Mouse (Mus musculus) CH12.LX (cell line): ENCODE results near the gene Grk6. TPM values are rescaled to one million over a fixed set of nuclear protein-coding genes. Genes with fewer than 3 reads are reported as not detected.

Source experiments
- DNase-seq: peaks from one replicate; pipeline ENCODE4 v3.0.0-alpha.2; 2013; ENCODE audit errors: extremely low read depth
- H3K27ac ChIP-seq: 2 replicates; pipeline ENCODE4 v1.5.1; 2012; ENCODE audit warnings: low read depth, mild to moderate bottlenecking, control low read depth, moderate library complexity; ENCODE audit not compliant: insufficient read depth
- H3K27me3 ChIP-seq: replicated peaks from 2 replicates; pipeline ENCODE3; 2012; ENCODE audit warnings: inconsistent platforms
- H3K36me3 ChIP-seq, 2 experiments: replicated peaks in 1 of 2; 2 replicates each; pipeline versions ENCODE3 to v1.6.1; 2012; ENCODE audit warnings: inconsistent platforms in 1 of 2, low read length in 1 of 2, mild to moderate bottlenecking in 1 of 2, mixed read lengths in 1 of 2, moderate library complexity in 1 of 2; ENCODE audit not compliant: control insufficient read depth in 1 of 2, insufficient read depth in 1 of 2
- H3K4me1 ChIP-seq, 2 experiments: 2 replicates each; pipeline ENCODE4 v1.6.1; 2012; ENCODE audit warnings: inconsistent platforms in 1 of 2, moderate library complexity in 1 of 2; ENCODE audit not compliant: insufficient read depth in 2 of 2, control insufficient read depth in 1 of 2
- H3K4me2 ChIP-seq: 2 replicates; pipeline ENCODE4 v1.6.1; 2012; ENCODE audit warnings: low read depth, mild to moderate bottlenecking, control low read depth; ENCODE audit not compliant: poor library complexity, insufficient read depth, severe bottlenecking
- H3K4me3 ChIP-seq, 3 experiments: fragments of 150-350 bp in 1 of 3; sonication (generic) in 1 of 3; replicated peaks in 1 of 3; 2 replicates each; pipeline versions ENCODE3 to v1.5.1; 2011 to 2012; ENCODE audit warnings: low read depth in 2 of 3, low read length in 2 of 3, mild to moderate bottlenecking in 2 of 3, moderate library complexity in 2 of 3, control low read depth in 1 of 3, improper control_type of control experiment in 1 of 3, inconsistent platforms in 1 of 3, mixed read lengths in 1 of 3; ENCODE audit not compliant: poor library complexity in 1 of 3
- H3K79me2 ChIP-seq: replicated peaks from 2 replicates; pipeline ENCODE4 v1.6.1; 2012; ENCODE audit warnings: mild to moderate bottlenecking, moderate library complexity; ENCODE audit not compliant: control insufficient read depth, poor library complexity, insufficient read depth, severe bottlenecking; ENCODE audit errors: extremely low read depth
- H3K9ac ChIP-seq: 2 replicates; pipeline ENCODE4 v1.6.1; 2012; ENCODE audit warnings: low read depth, mild to moderate bottlenecking, control low read depth, moderate library complexity; ENCODE audit not compliant: insufficient read depth
- H3K9me3 ChIP-seq: replicated peaks from 2 replicates; pipeline ENCODE3; 2012; ENCODE audit warnings: low read length, inconsistent platforms, mixed read lengths
- BHLHE40 ChIP-seq: IDR thresholded peaks from 2 replicates; pipeline ENCODE4 v1.6.1; 2011; ENCODE audit warnings: mild to moderate bottlenecking, low read depth, low read length, improper control_type of control experiment
- CHD1 ChIP-seq: IDR thresholded peaks from 2 replicates; pipeline ENCODE4 v1.6.1; 2012; ENCODE audit warnings: low read depth, low read length, improper control_type of control experiment, inconsistent platforms
- CTCF ChIP-seq, 2 experiments: IDR thresholded peaks in 1 of 2; conservative IDR thresholded peaks in 1 of 2; 2 replicates each; pipeline ENCODE4 v1.5.1; 2011 to 2012; ENCODE audit warnings: low read depth in 2 of 2, low read length in 2 of 2, improper control_type of control experiment in 1 of 2, inconsistent platforms in 1 of 2, mild to moderate bottlenecking in 1 of 2, moderate library complexity in 1 of 2
- E2F4 ChIP-seq: IDR thresholded peaks from 2 replicates; pipeline ENCODE4 v1.6.1; 2011; ENCODE audit warnings: low read depth, low read length, improper control_type of control experiment; ENCODE audit not compliant: insufficient replicate concordance
- ELF1 ChIP-seq: IDR thresholded peaks from 2 replicates; pipeline ENCODE4 v1.6.1; 2014; ENCODE audit warnings: low read depth, mild to moderate bottlenecking, inconsistent platforms, low read length, improper control_type of control experiment
- EP300 ChIP-seq: IDR thresholded peaks from 2 replicates; pipeline ENCODE4 v1.6.1; 2011; ENCODE audit warnings: low read length, improper control_type of control experiment
- ETS1 ChIP-seq: conservative IDR thresholded peaks from 2 replicates; pipeline ENCODE4 v1.6.1; 2012; ENCODE audit warnings: low read depth, mild to moderate bottlenecking, inconsistent platforms, low read length, improper control_type of control experiment, moderate library complexity
- HCFC1 ChIP-seq: IDR thresholded peaks from 2 replicates; pipeline ENCODE4 v1.6.1; 2012; ENCODE audit warnings: low read depth, mild to moderate bottlenecking, inconsistent platforms, low read length, improper control_type of control experiment
- IRF4 ChIP-seq: IDR thresholded peaks from 2 replicates; pipeline ENCODE4 v1.6.1; 2014; ENCODE audit warnings: low read depth, mild to moderate bottlenecking, inconsistent platforms, low read length, improper control_type of control experiment
- JUN ChIP-seq: IDR thresholded peaks from 2 replicates; pipeline ENCODE4 v1.6.1; 2011; ENCODE audit warnings: low read depth, mild to moderate bottlenecking, low read length, improper control_type of control experiment, moderate library complexity; ENCODE audit not compliant: insufficient read depth
- JUND ChIP-seq: conservative IDR thresholded peaks from 2 replicates; pipeline ENCODE4 v1.6.1; 2011; ENCODE audit warnings: low read depth, low read length, improper control_type of control experiment
- MAX ChIP-seq: IDR thresholded peaks from 2 replicates; pipeline ENCODE4 v1.6.1; 2011; ENCODE audit warnings: low read length, improper control_type of control experiment
- MXI1 ChIP-seq: IDR thresholded peaks from 2 replicates; pipeline ENCODE4 v1.6.1; 2011; ENCODE audit warnings: mild to moderate bottlenecking, low read depth, low read length, improper control_type of control experiment
- NELFE ChIP-seq: IDR thresholded peaks from 2 replicates; pipeline ENCODE4 v1.6.1; 2011; ENCODE audit warnings: low read depth, low read length, improper control_type of control experiment
- NRF1 ChIP-seq: IDR thresholded peaks from 2 replicates; pipeline ENCODE4 v1.6.1; 2014; ENCODE audit warnings: low read depth, mild to moderate bottlenecking, inconsistent platforms, low read length, improper control_type of control experiment, moderate library complexity
- PAX5 ChIP-seq: IDR thresholded peaks from 2 replicates; pipeline ENCODE4 v1.6.1; 2012; ENCODE audit warnings: low read length, inconsistent platforms, mixed read lengths
- POLR2A ChIP-seq: IDR thresholded peaks from 2 replicates; pipeline ENCODE4 v1.6.1; 2011; ENCODE audit warnings: low read depth, mild to moderate bottlenecking, improper control_type of control experiment, low read length
- RAD21 ChIP-seq: IDR thresholded peaks from 2 replicates; pipeline ENCODE4 v1.6.1; 2011; ENCODE audit warnings: low read depth, mild to moderate bottlenecking, low read length, improper control_type of control experiment, moderate library complexity
- SIN3A ChIP-seq: IDR thresholded peaks from 2 replicates; pipeline ENCODE4 v1.6.1; 2012; ENCODE audit warnings: low read length, improper control_type of control experiment, inconsistent platforms
- SMC3 ChIP-seq: IDR thresholded peaks from 2 replicates; pipeline ENCODE4 v1.6.1; 2011; ENCODE audit warnings: low read depth, low read length, improper control_type of control experiment
- TBP ChIP-seq: conservative IDR thresholded peaks from 2 replicates; pipeline ENCODE4 v1.6.1; 2011; ENCODE audit warnings: low read depth, low read length, improper control_type of control experiment
- UBTF ChIP-seq: IDR thresholded peaks from 2 replicates; pipeline ENCODE4 v1.6.1; 2012; ENCODE audit warnings: low read depth, mild to moderate bottlenecking, inconsistent platforms, low read length, improper control_type of control experiment, moderate library complexity
- USF1 ChIP-seq: IDR thresholded peaks from 2 replicates; pipeline ENCODE4 v1.6.1; 2014; ENCODE audit warnings: low read depth, mild to moderate bottlenecking, inconsistent platforms, low read length, improper control_type of control experiment
- ZKSCAN1 ChIP-seq: IDR thresholded peaks from 2 replicates; pipeline ENCODE4 v1.6.1; 2012; ENCODE audit warnings: low read depth, inconsistent platforms, low read length, improper control_type of control experiment, borderline replicate concordance
- ZMIZ1 ChIP-seq: IDR thresholded peaks from 2 replicates; pipeline ENCODE4 v1.6.1; 2012; ENCODE audit warnings: low read depth, mild to moderate bottlenecking, inconsistent platforms, low read length, improper control_type of control experiment
- ZNF384 ChIP-seq: IDR thresholded peaks from 2 replicates; pipeline ENCODE4 v1.6.1; 2012; ENCODE audit warnings: low read depth, low read length, improper control_type of control experiment, inconsistent platforms
- dilution Hi-C: fragments of 300-500 bp; cut with MboI; formaldehyde crosslinking; loops from 2 replicates; pipeline ENCODE4 v1.14.3; 2020; ENCODE audit warnings: low sequenced_read_pairs; ENCODE audit not compliant: extremely low pct_unique_long_range_greater_than_20kb, extremely low pct_ligation_motif_present
- in situ Hi-C: fragments of 300-500 bp; cut with MboI; formaldehyde crosslinking; loops from 3 replicates; pipeline ENCODE4 v1.14.3; 2019; ENCODE audit warnings: low sequenced_read_pairs, low pct_ligation_motif_present, low pct_unique_long_range_greater_than_20kb, mixed read lengths
- polyA plus RNA-seq: library from polyadenylated mRNA; unstranded; fragments of >175 nt; gene quantifications from 2 replicates; pipeline ENCODE4 v1.2.1, GENCODE M21; 2012; ENCODE audit warnings: low read depth; ENCODE audit not compliant: insufficient read length
- total RNA-seq, 2 experiments: library from RNA; depleted of rRNA; stranded (reverse); fragments of 300-350 nt in 1 of 2; fragments of >200 nt in 1 of 2; gene quantifications; 2 replicates each; pipeline ENCODE4 v1.2.3; 2012 to 2014

The Grk6 gene
- total and polyA plus RNA-seq, 3 experiments = 59.0 to 71.0 (median 60.1) TPM

- Histone ChIP-seq H3K27me3 (peaks cover 60% of the 10 kb centered on the region), H3K4me3 (peak overlapping the region; percentile 25 to 75 (median 49))
These were observed 26.9 kb downstream of the Grk6 start for GRCm38 (mm10) chr13:55471819-55472131.

GRCm38 (mm10) chr13:55472132-55473022 is 27.5 kb downstream of the Grk6 start:
- Histone ChIP-seq H3K4me2 (peak overlapping the region; percentile 88), H3K27ac (peak overlapping the region; percentile 1; the same call in 1 of the 2 replicates), H3K9me3 (peaks cover 4% of the 10 kb centered on the region), H3K4me1 (peaks cover 0 to 30% of the 10 kb centered on the region in 2 experiments; a peak in 3 of 4 replicates), H3K79me2 (no peaks in the 10 kb centered on the region), H3K36me3 (peaks cover 0 to 1% of the 10 kb centered on the region in 2 experiments), H3K27me3 (peaks cover 64% of the 10 kb centered on the region), H3K9ac (peak overlapping the region; percentile 39), H3K4me3 (peak overlapping the region; percentile 49 to 75 (median 50))
- dilution Hi-C loops = no loop called here
- DNase-seq = no peak
- peak; percentile 13; the same call in 1 of the 2 replicates for TF ChIP-seq NRF1
- TF ChIP-seq NELFE = no peak
- TF ChIP-seq SIN3A = peak; percentile 66; the same call in 1 of the 2 replicates
- TF ChIP-seq ZNF384 = no peak
- TF ChIP-seq BHLHE40 = peak; percentile 90
- no peak for TF ChIP-seq MAX
- TF ChIP-seq ELF1 = peak; percentile 37; the same call in 1 of the 2 replicates
- no peak for TF ChIP-seq JUN
- 0 out of 4 replicates have a peak, but pooled peaks of 1 of the 2 experiments have one; percentile 10 for TF ChIP-seq CTCF (conservative IDR thresholded peaks at IDR 0.05 in 1 of 2, IDR thresholded peaks at IDR 0.05 in 1 of 2; ENCODE audit: low read depth in 2 of 2, low read length in 2 of 2)
- no peak for TF ChIP-seq USF1
- TF ChIP-seq JUND = no peak
- TF ChIP-seq ZKSCAN1 = no peak
- no peak for TF ChIP-seq E2F4
- TF ChIP-seq UBTF = peak; percentile 94
- in situ Hi-C loops = no loop called here

More at GRCm38 (mm10) chr13:55471819-55472131, 26.9 kb downstream of the Grk6 start:
- Histone ChIP-seq H3K9ac (no peak overlapping the region), H3K79me2 (no peaks in the 10 kb centered on the region), H3K9me3 (peaks cover 4% of the 10 kb centered on the region), H3K4me1 (peaks cover 0 to 33% of the 10 kb centered on the region in 2 experiments; a peak in 3 of 4 replicates), H3K27ac (no peak overlapping the region), H3K4me2 (peak overlapping the region; percentile 88), H3K36me3 (peaks cover 0 to 5% of the 10 kb centered on the region in 2 experiments)
- in situ Hi-C loops (no loop called here), dilution Hi-C loops (no loop called here)
- no peak for DNase-seq
- no peak for TF ChIP-seq SMC3
- no peak for TF ChIP-seq IRF4
- TF ChIP-seq NELFE = no peak
- no peak for TF ChIP-seq JUN
- no peak for TF ChIP-seq ETS1
- TF ChIP-seq HCFC1 = no peak
- no peak for TF ChIP-seq POLR2A
- no peak for TF ChIP-seq TBP
- no peak for TF ChIP-seq ZKSCAN1
- no peak for TF ChIP-seq CHD1
- TF ChIP-seq MXI1 = no peak
- no peak; the same call in 1 of the 2 replicates for TF ChIP-seq ZMIZ1
- TF ChIP-seq RAD21 = no peak
- no peak for TF ChIP-seq BHLHE40
- no peak for TF ChIP-seq EP300
- no peak for TF ChIP-seq PAX5
